Mouse (Mus musculus): Measurements from ENCODE around the gene Mras.

Gene Mras

DNA sequence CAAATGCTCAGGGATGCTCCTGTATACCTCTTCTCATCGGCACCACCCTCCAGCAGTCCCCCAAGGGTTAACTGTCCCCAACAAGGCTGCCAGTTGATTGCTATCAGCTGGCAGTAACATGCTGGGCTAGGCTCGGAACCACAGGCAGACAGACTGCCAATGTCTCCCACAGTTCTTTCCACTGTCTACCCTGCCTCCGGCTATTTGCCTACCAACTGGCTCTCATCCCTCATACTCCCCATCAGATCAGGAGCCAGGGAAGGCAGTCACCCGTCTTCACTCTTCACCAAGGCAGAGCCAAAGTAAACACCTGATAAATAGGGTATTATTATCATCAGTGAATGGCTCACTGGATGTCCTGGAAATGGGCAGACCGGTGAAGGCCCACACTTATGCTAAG lies 82.4 kb downstream of the Mras start:
- DNase-seq, result no peak

DNA sequence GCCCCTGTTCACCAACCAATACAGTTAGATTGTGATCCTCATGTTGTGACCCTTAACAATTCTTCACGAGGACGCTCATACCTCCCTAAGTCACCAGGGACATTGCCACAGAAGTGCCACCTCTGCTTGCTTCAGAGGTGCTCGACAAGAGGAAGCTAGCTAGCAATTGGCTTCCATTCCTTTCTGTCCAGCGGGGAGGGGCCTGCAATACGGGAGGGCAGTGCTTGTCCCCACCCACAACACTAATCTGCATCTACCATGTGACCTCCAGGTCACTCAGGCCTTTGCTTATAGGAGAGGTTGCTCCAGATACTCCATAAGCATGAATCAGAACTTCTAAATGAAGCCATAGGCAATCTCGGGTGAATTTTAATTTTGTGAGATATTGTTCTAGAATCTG lies 83.8 kb downstream of the Mras start:
- no peak for DNase-seq

GRCm38 (mm10) chr9:99352964-99353363 lies 84.2 kb downstream of the Mras start:
- no peak for DNase-seq

DNA sequence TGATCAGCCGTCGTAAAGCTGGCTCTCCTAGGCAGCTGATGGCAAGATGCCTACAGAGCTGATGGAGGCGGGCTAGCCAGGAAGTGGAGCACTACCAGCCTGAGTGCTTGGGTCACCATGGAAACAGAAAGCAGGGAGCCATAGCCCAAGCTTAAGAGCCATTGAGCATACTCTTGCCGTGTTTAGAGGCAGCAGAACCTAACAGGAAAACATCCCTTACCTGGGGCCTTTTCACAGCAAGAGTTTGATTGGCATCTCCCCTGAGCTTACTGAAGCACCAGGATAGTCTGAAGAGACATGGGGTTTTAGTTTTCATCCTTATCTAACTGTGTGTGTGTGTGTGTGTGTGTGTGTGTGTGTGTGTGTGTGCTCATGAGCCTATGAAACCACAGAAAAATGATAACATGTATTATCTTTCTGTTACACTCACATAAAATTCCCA lies 91.8 kb downstream of the Mras start:
- DNase-seq, result no peak

- no peak for DNase-seq
Observed at GRCm38 (mm10) chr9:99341600-99341999, 95.6 kb downstream of the Mras start.

DNA sequence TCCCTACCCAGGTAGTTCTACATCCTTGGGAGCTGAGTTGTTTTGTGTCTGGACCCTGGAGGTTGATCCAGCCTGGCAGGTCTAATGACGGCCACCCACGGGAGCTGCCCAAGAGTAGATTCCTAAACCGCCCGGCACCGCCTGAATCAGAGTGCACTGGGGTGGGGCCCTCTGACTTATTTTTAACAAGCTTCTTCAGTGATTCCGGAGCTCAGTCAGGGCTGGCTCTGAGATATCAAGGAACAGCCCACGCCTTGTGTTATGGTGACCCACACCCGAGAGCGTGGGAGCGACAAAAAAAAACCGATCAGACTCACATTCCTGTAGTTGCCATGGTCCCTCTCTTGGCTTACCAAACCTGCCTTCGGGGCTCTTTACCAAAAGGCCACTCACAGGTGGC lies 97.1 kb downstream of the Mras start:
- DNase-seq, result no peak

DNA sequence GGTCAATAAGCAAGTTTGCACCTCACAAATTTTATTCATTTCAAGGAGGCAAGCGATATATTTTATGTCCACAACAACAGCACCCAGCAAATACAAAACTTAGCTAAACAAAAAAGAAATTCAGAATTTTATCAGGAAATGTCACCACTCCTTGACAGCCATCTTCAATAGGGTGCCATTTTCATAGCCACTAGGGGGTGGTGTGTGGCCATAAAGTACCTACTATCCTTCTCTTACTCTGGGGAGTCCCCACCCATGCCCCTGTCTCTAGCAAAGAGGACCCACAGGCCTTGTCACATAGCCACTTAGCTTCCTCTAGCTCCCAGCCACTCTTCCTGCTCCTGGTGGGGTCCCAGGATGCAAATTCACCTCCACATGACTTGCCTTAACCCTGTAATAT lies 98.0 kb downstream of the Mras start:
- DNase-seq, result no peak

DNA sequence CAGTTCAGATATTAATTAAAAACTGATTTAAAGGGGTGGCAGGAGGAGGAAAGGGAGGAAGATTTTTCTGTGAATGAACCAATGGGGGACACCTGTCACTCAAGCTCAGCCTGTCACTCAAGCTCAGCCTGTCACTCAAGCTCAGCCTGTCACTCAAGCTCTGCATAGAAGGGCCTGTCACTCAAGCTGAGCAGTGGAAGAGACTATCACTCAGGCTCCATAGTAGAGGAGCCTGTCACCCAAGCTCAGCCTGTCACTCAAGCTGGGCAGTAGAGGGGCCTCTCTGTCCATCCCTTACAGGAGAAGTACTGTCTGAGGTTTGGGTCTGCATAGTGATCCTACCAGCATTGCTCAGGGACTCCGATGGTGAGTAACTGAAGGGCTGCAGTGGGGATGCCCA lies 98.9 kb downstream of the Mras start:
- DNase-seq, result no peak

GRCm38 (mm10) chr9:99336538-99336937 lies 100.6 kb downstream of the Mras start:
- no peak for DNase-seq

Data from thymus, adult 18-20 months (tissue).